Mouse (Mus musculus): ENCODE data around the gene Gng12.
"Not testable (repeated sequence)": the region's sequence is repeated elsewhere in the genome, so short reads cannot be mapped to it uniquely, and the experiment has no call there.

Gene Gng12

DNA sequence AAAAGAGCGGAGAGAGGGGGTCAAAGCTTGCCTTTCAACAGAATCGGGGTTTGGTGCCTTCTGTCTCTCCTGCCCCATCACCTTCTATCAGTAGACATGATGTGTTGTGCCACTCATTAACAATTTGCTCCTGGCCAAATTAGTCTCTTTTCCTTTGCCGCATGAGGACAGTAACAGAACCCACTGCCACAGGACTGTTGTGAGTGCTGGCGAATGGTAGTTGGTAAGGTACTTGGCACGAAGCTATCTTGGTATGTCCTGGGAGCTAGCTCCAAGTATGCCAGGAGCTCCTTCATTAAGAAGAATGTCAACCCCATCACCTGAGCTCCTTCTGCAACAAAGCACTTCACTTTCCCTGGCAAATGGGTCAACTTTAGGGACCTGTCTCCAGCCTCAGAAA is 134.6 kb downstream of the Gng12 start:
- no peak for DNase-seq

DNA sequence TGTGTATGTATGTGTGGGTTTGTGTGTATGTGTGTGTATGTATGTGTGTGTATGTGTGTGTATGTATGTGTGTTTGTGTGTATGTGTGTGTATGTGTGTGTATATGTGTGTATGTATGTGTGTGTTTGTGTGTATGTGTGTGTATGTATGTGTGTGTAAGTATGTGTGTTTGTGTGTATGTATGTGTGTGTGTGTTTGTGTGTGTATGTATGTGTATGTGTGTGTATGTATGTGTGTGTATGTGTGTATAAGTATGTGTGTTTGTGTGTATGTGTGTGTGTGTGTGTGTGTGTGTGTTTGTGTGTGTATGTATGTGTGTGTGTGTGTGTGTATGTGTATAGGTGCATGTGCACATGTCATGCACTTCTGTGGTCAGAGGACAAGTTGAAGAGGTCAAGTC is 136.4 kb downstream of the Gng12 start:
- DNase-seq: not testable (repeated sequence)

DNA sequence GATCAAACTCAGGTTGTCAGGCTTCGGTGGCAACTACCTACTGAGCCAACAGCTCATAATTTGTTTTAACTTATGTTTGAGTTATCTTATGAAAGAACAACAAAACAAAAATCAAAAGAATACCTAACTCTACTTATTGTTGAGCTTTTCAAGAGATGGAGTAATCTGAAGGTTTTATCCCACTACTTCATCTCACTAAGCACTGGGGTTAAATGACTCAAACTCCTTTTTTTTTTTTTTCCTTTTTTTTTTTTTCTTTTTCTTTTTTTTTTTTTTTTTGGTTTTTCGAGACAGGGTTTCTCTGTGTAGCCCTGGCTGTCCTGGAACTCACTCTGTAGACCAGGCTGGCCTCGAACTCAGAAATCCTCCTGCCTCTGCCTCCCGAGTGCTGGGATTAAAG is 136.8 kb downstream of the Gng12 start:
- not testable (repeated sequence) for DNase-seq

DNA sequence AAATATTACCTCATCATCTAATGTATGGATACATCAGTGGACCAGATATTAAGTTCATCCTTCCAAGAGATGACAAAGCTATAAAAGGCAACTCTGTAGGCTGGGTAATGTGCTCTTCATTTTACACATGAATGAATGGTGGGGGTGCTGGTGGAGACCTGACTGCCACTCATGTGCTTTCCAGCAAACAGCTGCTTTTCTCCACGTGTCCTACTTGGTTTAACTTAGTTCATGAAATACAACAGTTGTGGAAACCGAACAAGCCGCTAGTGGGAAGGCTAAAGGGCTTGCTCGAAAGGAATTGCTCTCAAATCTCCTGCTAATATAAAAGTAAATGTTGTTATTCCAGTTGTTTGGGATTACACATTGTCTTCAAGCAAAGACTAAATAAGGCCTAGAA is 137.4 kb downstream of the Gng12 start:
- DNase-seq: no peak

DNA sequence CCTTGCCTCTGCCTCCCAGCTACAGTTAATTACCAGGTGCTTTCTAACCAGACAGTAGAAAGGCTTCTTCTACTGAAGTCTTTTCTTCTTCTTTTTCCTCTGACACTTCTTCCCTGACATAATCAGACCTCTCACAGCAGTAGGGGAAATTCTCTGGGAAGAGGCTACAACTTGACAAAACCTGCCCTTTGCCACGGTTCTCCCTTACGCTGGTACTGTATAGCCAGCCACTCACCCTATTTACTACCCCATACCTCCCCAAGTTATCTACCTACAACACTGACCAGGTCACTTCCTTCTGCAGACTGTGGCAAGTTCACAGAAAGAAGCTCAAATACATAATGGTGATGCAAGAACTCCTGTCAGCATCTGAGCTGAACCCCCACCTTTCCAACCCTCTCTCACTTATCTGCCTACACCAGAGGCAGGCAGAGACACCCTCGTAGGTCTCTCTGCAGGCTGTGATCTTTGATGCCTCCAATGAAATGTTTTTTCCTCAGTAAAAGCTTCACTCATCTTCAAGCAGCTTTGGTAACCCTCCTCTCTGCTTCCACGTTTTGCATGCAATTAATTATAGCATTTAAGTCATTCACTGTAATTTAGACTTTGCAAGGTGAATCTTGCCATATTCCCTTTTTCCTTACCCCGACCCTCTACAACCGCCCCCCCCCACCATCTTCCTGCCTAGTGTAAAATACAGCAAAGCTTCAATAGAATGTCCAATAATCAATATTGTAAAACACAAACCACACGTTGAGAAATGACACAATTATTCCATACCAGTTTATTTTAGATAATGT is 138.3 kb downstream of the Gng12 start:
- DNase-seq: no peak

DNA sequence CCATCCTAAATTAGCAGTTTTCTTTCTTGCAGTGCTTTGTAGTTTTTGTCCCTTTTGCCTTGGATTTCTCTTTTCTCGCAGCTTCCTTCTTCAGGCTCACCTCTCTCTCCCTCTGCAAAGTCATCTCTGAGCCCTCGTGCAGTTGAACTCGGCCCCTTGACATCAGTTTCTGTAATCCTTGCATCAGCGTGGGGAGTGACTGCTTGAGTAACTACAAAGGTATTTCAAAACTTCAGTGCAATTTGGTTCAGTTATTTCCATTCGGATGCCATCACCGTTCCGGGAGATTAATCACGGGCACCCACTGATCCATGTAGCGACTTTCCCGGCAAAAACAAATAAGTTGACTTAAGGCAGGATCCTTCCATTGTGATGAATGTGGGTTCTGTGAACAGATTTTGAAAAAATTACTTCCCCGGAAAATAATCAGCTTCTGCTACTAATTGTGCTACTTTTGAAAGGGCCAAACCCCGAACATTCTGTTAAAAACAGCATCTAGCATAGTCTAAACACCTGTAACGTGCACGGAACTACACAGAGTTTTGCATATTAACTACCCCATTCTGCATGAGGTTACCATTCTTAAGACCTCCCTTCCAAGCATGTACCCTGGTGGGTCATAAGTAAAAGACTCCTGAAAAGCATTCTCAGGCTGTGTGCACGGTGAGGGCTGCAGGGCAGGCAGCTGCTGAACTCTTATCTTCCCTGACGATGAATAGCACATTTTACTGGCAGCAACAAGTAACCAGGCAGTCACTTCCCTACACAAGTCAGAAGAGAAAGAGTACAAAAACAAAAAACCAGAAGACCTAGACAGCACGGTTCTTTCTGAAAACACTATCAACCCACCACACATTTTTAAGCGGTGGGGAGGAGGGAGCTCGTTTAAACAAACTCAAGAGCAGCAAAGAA is 139.4 kb downstream of the Gng12 start:
- no peak for DNase-seq

DNA sequence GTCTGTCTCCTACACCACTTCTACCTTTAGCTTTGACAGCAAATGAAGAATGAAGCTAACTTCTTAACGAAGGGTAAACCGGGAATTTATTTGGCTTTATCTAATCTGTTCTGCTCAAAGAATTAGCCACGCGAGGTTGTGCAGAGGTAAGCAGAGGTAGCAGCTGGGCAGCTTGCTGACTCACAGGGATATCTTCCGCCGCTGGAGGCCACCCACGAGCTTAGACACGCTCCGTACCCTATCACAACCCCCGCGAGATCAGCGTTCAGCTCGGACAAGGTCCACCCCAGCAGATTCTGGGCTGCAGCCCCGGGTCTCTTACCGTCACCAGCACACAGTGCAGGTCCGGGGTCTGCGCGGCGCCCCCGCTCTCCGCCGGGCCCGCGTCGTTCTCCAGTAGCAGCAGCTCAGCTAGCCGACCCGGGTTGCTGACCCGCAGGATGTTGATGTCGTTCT is 140.2 kb downstream of the Gng12 start:
- peak; percentile 85 to 87 for DNase-seq

DNA sequence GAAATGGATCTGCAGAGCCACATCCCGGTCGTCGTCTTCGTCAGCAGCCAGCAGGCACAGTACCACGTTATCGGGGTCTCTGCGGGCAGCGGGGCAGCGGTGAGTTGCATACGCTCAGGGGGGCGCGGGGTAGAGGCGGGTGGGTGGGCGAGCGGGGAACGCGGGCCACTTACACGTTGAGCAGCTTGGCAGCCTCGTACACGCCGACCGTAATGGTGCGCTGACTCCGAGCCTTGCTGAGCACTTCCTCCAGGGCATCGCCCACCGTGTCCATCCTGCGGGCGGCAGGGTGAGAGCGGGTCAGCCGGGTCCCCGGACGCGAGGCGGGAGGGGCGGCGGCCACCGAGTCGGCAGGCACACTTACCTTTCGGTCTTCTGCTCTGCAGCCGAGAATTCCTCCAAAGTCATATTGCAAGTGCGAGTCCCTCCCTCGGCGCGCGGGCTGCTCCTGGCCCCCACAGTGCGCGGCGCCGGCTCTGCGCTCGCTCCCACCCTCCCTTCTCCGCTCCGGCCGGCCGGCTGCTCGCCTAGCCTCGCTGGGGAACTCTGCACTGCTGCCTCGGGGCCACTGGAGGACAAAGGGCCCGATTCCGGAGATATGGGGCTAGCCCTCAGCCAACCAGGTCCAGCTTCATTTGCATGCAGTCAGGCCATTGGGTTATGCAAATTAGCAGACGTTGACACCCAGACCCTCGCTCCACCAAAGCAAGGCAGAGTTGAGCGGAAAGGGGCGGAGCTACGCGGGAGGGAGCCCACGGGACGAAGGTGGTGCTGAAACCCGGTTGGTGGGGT is 140.8 kb downstream of the Gng12 start, which contains the start of gene Gadd45a:
Gene Gadd45a (minus strand): TSS at position 621 of the 792 bp plus-strand sequence.
- peak; percentile 97 to 99 for DNase-seq

DNA sequence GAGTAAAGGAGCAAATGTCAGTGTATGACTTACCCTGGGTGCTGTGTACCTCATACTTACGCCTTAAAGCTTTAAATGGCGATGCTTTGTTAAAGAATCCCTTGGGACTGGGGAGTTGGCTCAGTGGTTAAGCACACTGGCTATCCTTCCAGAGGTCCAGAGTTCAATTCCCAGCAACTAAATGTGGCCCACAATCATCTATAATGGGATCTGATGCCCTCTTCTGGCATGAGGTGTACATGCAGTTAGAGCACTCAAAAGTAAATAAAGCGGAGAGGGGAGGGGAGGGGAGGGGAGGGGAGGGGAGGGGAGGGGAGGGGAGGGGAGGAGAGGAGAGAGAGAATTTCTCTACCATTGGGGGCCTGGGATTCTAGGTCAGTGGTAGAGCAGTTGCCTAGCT is 142.8 kb downstream of the Gng12 start:
- DNase-seq: no peak

DNA sequence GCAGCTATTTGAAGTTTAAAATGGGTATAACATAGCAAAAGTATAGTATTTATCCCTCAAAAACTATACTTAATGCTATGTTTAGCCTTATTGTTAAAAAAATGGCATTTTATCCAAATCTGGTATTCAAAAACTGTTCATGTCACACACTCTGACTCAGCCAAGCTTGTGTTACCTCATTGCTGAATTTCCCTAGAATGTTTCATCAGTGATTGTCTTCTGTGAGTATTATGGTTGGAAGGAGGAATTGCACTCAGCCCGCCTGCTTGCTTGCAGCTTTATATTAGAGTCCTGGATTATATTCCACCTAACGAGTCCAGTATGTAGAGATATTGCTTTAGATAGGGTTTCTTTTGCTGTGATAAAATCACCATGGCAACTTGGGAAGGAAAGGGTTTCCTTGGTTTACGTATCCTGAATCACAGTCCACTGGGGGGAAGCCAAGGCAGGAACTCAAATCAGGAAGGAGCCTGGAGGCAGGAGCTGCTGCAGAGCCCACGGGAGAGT is 144.8 kb downstream of the Gng12 start:
- DNase-seq: no peak

DNA sequence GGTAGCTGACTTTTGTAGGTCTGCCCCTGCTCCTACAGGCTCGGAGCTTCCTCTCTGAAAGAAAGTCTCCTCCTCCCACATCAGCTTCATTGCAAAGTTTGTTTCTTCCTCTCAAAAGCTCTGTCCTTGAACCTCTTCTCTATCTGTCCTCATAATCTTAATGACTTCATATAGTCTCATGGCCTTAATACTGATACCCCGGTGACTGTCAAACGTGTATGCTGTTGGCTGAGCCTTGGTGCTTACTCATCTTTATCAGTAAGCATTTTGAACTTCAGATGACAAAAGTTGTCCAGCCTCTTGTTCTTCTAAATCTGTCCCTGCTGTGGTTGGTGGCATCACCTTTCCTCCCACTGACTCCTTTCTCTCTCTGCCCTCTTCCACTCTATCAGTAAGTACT is 149.2 kb downstream of the Gng12 start:
- no peak for DNase-seq

DNA sequence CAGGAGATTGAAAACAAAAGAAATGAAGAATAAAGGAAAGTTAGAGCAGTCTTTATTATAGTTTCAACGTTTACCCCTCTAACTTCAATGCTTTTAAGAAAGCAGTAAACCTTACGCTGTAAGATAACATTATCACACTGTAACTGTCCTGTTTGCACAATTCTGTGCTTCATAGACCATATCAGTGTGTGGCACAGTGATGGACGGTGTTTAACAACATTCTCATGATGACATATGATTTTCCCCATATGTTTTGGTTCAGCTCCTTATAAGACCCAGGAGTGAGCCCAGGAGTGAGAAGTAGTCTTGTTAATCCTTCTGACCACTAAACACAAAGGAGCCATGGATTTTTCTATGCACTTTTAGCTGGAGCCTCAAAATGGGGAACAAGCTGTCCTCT is 150.7 kb downstream of the Gng12 start:
- DNase-seq: no peak

DNA sequence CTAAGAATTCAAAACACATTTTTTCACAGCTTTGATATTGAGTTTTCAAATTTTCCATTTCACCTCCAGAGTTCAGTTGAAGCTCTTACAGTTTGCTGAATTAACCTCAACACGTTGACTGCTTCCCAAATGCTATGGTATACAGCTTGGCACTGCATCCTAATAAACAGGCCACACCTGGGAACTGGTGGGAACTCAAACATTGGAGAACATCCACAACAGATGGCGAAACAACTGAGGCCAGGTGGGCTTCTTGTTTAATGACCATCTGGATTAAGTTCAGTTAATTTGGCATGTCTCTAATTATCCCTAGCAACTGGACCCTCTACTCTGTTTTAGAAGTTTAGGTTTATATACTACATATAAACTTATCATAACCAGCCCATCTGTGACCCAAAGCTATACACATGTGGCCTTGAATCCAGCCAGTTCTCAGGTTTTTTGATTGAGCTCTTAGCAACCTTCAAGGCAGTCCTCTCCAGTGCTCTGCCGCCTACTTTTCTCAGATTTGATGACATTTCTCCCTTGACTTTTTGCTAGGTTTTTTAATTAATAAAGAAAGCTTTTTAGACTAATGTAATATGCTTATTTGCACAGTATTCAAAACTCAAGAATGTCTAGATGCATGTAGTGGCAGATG is 152.0 kb downstream of the Gng12 start:
- peak; percentile 20 to 38 for DNase-seq

DNA sequence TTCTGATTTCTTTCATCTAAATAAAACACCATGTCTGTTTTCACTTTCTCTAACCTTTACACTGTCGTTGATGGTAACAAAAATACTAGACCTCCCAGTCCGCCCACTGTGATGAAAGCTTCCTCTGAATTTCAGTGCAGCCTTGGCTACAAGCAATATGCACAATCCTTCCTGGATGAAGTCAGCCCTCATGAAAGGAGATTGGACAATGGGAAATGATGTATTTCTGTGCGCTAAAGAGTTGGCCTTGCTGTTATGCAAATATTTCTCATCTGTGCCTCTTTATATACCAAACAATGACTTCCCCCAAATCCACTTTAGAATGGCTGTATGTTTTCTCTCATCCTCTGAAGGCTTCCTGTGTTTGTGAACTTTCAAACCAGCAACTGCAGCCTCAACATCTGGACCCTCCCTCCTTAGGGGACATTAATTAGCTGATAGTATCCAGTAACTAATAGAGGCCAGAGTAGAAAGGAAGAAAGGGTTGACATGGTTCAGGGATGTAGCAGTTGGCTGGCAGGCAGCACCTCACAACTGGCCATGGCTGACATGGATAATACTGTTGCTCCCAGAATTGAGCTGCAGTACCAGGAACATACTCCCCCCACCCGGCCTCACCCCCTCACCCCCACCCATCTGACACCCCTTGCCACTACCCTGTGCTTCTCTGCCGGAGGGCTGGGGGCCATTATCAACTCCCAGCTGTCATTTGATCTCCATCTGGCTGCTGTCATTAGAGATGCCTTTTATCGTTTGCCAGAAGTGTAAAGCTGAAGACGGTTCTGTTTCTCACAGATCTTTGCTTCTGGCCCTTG is 152.9 kb downstream of the Gng12 start:
- peak; percentile 27 to 29 for DNase-seq

DNA sequence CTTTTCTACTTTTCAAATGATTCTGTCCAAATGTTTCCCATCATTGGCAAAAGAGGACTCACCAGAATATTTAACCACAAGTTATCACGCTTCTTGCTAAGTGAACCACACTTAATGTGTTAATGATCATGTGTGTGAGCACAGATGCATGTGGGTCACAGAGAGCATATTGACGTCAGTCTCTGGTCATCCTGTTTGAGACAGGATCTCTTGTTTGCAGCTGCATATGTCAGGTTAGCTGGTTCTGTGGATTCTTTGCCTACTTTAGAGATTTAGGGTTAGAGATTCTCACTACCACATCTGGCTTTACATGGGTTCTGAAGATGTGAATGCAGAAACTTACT is 153.5 kb downstream of the Gng12 start:
- no peak for DNase-seq

DNA sequence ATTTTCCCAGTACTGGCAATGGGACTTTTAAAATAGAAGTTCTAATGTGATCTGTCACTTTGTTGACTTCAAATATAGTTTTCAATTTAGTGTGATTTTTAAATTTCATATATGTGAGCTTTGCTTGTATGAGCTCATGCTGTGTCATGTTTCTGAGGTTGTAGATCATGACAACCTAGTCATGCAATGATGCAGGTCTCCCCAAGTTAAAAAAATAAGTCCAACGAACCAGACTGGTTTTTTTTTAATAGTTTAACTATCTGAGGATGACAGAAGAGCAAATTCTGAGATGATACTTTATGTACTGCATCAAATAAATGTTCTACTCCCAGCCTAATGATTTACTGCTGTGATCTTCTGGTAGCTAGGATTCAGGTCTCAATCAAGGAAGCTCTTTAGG is 153.9 kb downstream of the Gng12 start:
- DNase-seq: no peak

DNA sequence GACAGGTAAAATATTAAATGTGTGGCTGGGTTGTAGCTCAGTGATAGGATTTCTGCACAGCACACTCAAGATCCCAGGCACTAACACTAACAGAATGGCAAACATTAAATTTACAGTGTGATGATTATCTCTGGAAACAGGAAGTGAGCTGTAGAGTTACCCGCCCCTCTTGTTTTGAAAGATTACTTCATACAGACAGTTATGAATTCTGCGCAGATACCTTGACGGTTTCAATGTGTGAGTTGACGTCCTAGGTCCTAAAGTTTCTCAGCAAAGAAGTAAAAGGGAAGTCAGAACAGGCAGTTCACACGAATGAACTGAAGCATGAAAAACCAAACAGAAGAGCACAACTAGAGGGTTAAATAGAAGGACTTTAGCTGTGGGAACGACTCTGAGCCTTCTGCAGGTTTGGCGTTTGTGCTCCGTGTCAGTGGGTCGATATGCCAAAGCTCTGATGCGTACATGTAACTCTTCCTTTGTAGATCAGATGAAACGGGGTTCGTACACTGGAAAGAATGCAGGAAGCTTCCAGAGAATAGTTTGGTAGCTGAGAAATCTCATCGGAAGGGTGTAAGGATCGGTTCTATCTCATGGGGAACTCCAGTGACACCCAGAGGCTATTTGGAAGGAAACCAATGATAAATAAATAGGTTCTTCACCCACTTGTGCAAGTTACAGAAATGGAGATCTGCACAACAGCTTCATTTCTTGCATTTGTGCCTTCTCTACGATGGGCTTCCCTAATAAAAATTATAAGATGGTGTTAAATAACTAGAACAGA is 160.1 kb downstream of the Gng12 start:
- no peak for DNase-seq

DNA sequence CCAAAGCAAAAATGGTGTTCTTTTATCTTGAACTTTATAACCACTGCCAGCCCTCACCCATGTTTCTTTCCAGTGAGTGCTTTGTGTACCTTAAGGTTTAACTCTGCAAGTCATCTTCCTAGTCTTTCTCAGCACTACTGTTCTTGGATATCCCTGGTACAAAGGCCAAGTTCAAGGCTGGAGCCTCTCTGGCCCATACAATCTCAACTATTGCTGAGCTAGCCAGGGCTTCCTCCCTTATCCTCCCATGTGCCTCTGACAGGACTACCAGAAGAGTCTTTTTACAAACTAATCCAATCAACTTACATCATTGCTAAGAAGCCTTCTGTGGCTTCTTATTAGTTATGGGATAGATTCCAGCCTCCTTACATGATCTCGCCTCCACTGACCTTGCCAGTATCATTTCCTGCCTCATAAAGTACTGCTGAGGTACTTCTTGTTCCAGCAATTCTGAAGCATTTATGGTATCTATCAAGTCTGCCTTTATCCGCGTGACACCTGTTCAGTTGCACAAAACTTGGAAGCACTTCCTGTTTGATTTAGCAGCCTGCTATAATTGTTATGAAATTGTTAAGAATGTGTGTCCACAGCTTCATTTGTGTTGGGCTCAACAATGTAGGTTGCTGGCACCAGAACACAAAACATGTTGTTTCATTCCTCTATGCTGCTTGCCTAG is 160.8 kb downstream of the Gng12 start:
- no peak for DNase-seq

DNA sequence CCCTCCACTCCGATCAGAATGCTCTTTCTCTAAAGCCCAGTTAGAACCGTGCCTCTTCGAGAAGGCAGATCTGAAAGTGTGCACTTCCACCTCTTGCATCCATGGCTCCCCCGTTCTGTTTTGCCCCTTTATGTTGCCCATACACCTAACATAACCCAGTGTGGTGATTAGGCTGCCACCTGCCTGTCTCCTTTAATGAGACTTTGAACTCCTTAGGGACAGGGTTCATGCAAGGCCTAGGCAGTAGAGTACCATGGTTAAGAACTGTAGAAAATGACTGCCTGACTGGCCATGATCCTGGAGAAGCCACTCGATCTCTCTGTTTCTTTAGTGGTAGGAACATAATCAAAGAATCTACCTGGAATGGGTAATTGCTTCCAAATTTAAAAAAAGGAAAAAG is 161.4 kb downstream of the Gng12 start:
- DNase-seq: no peak
